Mouse (Mus musculus) urinary bladder, postnatal 14 days (tissue): ENCODE measurements around the gene Gm45233.

Source experiments
- DNase-seq: peaks from one replicate; pipeline ENCODE4 v3.0.0; 2021; ENCODE audit warnings: low spot score

Gm45233 gene

GRCm38 (mm10) chr7:43495343-43496021 lies 51.6 kb downstream of the Gm45233 start:
- peak; percentile 34 for DNase-seq

GRCm38 (mm10) chr7:43511707-43512478 lies 68.0 kb downstream of the Gm45233 start:
- no peak for DNase-seq

- no peak for DNase-seq
These were observed 68.6 kb downstream of the Gm45233 start for GRCm38 (mm10) chr7:43512519-43512918.
